Mouse (Mus musculus): ENCODE results near the gene Coq5.

DNA sequence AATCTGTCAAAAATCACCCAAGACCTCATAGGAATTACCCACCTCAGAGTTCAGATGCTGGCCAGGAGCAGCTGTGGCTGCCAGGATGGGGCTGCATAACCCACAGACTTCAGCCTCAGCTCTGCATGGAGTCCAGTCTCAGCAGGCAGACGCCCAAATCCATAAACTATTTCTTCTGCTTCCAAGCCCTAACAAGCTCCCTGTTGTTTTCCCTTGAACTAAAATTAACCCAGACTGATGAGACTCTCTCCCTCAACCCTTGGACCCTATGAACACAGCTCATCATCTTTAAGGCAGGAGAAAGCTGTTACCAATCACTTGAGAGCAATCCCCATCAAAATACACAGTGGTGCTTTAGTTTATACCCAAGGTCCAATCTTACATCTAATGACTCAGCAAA, 24.0 kb upstream of the Coq5 start:
- TF ChIP-seq POLR2A (IDR thresholded peaks at IDR 0.05; ENCODE audit: low read depth, low read length) = no peak
- TF ChIP-seq CTCF (conservative IDR thresholded peaks at IDR 0.05; ENCODE audit: insufficient read depth, insufficient read length, low read depth, low read length) = no peak

Data from kidney, adult 2 months (tissue).